Mouse (Mus musculus): ENCODE measurements around the gene Aldh1a3.

The Aldh1a3 gene

DNA sequence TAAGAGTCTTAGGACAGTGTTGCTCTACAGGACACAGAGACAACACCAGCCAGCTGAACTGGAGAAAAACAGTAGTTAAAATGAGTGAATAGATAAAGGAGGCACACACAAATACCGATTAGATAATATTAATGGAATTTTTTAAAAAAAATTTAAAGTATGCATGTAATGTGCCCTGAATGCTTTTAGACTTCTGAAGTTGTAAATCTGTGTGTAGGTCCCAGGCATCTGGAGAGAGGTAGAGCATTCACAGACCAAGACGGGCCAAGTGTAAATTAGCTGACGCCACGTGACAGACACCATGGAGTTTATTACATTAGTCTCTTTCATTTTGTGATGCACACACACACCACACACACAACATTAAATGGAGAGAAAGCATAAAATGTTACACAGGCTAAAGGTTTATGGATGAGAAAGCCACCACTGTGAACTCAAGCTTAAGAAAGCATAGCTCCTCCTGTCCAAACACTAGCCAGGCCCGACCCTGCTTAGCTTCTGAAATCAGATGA, 57.3 kb downstream of the Aldh1a3 start:
- DNase-seq (ENCODE audit: low read depth) = no peak

DNA sequence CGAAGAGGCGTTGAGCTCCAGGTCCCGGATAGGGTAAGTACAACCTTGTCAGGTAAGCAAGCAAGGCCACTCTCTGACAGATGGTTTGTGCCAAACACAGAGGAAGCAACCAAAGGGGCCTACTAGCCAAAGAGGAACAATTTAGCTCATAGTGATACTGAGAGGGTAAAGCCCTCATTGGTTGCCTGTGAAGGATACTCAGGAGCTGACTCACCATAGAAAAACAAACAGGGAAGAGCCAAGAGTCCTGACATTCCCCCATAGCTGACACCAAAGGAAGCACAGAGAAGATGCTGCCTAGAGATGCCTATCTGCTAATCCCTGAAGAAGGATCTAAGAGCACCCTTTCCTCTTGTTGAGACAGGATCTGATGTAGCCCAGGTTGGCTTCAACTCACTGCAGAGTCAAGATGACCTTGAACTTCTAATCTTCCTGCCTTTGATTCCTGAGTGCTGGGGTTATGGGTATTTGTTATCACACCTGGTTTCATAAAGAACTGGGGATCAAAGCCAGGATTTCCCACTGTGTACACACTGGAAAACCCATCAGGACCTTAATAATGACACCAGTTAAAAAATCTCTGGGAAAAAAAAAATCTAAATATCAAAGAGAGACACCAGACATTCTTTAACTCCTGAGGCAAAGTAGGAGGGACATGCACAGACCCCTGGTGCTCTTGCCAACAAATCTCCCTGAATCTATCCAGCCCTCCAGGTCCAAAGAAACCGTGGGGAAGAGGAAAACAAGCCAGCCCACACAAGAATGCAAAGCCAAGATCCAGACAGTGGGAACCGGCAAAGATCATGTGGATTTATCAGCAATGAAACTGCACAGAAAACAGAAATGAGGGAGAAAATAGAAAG, 58.0 kb downstream of the Aldh1a3 start:
- DNase-seq (ENCODE audit: low read depth) = peak; percentile 34

DNA sequence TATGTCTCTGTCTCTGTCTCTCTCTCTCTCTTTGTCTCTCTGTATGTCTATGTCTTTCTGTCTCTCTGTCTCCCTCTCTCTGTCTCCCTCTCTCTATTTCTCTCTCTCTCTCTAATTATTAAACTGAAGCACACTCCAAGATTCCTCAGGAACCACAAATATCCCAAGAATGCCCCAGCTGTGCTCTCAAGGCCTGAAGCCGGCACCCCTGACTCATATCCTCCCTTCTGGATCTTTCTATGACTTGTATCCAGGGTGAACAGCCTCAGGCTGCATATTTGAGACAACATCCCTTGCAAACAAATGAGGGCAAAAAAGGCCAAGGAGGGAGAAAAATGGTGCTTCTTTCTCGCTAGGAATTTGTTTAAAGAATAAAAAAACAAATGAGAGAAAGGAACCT, 61.4 kb downstream of the Aldh1a3 start, which contains the start of gene Gm10974:
Gene Gm10974 (plus strand): TSS at position 2 of the 400 bp plus-strand sequence.
- no peak for DNase-seq (ENCODE audit: low read depth)

DNA sequence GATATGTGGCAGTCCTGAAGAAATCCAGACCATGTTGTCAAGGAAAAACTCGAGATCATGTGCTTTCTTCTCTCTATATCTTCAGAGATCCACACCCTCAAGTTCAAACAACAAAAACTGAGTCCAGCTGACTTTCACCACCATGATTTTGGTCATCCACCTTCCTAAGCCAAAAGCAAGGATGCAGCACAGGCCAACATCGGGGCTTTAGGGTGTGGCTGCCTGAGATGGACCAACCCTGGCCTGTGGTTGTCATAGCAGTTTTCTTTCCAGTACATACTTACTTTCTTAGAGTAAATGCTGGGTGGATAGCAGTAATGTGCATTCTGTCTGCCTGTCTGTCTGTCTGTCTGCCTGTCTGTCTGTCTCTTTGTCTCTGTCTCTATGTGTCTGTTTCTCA, 61.9 kb downstream of the Aldh1a3 start:
- no peak for DNase-seq (ENCODE audit: low read depth)

DNA sequence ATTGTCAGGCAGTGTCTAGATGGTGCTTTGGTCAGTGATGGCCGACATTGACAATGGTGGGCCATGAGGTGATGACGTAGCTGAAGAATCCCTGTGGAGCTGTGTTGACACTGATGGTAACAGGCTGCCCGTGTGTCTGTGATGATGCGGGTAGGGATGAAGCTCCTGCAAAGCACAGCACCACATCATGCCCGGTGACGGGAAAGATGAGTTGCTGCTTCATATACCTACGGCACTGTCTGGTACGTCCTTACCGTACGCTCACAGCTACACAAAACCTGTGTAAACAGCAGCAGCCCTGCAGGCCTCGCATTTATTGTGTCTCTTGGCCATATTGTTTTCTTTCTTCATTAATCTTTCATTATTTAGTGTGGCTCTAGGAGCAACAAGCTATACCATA, 62.8 kb downstream of the Aldh1a3 start:
- no peak for DNase-seq (ENCODE audit: low read depth)

DNA sequence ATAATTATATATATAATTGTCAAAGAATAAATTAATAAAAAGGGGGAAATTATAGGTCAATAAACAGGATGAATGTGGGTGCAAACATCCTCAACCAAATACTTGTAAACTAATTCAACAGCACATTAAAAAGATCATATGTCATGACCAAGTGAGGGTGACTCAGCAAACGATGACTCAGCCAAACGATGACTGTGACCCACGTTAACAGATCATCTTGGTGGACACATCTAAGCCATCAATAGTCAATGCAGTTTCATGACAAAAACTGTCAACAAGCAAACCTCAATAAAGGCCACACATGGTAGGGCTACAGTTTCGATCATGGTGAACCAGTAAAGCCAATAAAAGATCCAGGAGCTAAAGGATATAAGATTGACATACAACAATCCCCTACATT, 68.3 kb downstream of the Aldh1a3 start:
- DNase-seq (ENCODE audit: low read depth) = peak; percentile 56

DNA sequence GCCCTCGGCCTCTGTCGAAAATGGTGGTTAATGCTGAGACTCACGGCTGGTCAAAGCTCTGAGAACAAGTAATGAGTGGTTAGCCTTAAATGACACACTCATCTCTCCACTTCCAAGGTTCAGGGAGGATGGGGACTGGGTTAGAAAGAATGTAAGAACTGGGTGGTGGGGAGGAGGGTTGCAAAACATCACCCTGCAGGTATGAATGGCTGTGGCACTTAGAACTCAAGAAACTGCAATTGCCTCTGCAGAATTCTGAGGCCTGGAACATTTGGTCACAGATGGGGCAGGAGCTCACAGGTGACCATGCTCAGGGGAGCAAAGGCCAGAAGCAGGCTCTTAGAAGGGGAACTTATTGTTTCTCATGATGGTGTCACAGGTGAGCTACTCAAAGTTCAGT, 68.9 kb downstream of the Aldh1a3 start:
- no peak for DNase-seq (ENCODE audit: low read depth)

DNA sequence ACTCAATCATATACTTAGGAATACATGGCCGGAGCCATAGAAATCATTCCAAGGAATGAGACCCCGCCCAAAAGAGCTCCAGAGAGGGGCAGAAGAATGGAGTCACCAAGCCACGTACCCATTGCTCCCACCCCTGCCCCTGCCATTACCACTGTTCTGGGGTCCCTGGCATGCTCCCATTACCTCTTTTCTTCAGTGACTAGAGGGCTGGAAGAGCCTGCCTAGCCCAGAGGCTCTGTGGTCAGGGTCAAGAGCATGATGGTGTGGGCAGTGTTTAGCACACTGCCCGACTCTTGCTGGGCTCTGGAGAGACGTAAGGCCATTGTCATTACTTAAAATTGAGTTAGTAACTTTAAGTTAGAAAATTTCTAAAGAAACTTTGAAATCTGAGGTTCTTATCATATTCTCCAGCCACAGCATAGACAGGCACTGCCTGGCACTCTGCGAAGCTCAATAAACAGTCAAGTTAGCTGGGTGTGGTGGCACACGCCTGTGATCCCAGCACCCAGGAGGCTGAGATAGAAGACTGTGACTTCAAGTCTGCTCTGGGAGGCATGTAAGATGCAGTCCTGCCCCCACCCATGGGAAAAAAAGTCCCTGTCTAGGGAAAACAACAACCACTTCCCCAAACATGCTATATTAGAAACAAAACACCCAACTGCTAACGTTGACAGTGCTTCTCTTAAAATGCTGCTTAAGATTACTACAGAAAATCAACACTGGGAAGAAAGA, 71.4 kb downstream of the Aldh1a3 start:
- DNase-seq (ENCODE audit: low read depth) = no peak

DNA sequence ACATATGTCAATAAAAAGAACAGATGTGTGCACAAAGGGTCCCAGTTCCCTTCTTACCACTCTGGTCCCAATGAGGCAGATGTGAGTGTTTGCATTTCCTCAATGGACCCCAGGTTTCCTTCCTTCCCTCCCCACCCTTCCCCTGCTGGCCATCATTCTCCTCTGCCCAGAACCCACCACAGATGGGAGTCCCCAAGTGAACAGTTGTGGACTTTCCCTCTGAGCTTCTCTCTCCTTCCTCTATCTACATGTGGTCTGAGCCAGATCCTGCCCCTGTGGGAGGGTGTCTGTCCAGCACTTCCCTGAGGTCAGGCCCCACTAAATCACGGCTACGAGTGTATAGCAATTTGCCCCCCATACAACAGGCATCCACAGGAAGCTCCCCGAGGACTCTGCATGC, 72.4 kb downstream of the Aldh1a3 start:
- DNase-seq (ENCODE audit: low read depth) = no peak

DNA sequence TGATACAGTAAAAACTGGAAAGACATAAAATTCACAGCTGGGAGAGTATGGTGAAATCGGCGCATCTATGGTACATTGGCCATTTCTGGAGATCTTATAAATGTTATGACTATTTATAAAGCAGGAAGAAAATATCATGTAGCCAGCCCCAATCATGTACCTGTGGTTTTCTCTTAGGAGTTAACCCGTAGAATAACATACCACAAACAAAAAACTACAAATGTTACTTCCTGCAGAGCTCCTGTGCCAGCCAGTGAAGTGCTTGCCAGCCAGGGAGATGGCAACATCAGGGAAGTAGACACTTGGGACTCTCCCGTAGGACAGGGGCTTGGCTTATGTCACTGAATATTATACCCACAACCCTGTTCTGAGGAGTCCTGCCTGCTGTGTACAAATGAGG, 76.2 kb downstream of the Aldh1a3 start:
- peak; percentile 21 for DNase-seq (ENCODE audit: low read depth)

DNA sequence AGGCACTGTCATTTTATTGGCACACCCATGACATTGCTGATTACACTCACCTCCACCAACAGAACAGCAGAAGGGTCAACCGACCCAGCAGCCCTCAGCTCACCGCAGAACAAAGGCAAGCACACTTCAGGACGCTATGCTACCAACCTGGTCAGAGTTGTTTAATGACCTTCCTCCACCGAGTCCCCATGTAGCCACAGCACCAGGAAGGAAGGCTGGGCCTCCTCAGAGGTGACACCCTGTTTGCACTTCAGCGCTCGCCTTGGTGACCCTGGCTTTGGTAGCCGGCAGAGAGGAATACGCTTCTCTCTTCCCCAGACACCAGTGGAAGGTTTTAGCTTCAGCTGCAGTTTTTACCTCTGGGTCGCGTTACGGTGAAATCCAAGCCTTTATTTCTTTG, 77.6 kb downstream of the Aldh1a3 start:
- no peak for DNase-seq (ENCODE audit: low read depth)

DNA sequence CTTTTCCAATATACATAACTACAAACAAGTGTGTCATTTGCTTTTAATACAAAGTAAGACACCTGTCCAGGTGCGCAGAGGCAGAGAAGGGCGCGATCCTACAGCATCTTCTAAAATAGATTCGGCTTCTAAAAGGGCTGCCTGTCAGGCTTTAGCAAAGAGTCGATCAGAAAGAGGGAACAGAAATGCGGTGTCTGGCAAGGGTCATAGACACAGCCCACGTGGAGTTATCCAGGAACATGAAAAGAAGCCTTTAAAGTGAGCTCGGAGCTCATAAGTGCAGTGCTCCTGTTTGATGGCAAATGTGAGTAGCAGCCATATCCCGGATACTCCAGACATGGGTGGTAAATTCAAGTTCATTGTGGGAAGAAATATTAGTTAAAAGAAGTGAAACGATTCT, 78.7 kb downstream of the Aldh1a3 start:
- no peak for DNase-seq (ENCODE audit: low read depth)

DNA sequence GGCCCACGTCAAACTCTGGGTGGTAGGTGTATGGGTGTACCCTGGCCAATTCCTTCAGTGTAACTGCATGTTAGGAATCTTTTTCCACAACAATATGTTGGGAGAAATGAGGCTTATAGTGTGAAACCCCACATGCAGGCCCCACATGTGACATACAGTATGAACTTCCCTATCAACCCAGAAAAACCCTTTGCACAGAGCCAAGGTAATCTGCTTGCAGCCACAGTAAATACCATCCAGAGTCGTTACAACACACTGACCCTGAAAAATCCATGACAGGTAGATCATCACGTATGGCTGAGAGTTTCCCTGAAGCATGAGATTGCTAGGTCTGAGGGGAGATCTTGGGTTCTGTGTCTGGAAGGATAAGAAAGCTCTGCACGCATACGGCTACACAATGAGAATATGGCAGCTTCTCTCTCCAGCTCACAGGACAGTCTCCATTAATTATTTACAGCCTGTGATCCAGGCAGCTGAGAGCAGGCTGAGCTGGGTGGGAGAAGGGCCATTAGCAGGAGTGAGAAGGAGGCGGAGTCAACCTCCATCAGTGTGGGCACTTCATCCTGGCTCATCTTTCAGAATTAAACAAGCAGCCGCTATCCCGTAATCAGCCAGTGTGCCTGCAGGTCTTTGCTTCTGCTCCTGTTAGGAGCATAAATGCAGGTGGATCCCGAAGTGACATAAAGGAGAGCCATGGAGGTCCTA, 80.2 kb downstream of the Aldh1a3 start:
- DNase-seq (ENCODE audit: low read depth) = no peak

DNA sequence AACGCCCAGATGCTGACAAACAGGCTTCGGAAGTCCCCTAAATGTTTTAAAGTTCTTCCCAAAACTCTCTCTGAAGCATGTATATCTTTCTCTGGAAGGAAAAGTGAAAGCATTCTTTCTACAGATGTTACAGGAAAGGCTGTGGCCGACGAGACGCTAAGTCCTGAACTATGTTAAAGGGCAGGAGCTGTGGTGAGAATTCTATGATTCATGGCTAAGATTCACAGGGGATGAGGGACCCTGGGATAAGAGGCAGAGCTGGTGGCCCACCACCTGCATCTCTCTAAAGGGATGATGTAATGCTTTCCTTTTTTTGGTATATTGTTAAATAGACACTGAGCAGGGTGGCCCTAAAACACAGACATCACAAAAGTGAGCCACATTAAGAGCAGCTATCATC, 84.0 kb downstream of the Aldh1a3 start:
- no peak for DNase-seq (ENCODE audit: low read depth)

DNA sequence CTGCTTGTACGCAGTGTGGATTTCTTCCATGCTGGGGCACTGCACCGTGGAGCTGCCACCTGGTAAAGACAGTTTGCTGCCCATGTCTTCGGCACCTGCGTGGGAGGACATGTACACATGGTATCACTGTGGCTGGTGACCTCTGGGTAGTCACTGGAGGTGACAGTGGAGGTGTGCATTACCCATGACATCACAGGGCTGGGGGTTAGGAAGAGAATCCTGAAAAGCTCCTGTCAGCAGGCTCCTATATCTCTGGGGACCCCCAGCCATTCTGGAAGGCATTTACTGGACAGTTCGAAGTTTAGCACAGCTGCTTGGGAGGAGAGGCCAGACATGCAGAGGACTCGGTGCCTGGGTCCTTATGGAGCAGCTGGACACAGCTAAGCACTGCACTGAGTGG, 84.5 kb downstream of the Aldh1a3 start:
- no peak for DNase-seq (ENCODE audit: low read depth)

DNA sequence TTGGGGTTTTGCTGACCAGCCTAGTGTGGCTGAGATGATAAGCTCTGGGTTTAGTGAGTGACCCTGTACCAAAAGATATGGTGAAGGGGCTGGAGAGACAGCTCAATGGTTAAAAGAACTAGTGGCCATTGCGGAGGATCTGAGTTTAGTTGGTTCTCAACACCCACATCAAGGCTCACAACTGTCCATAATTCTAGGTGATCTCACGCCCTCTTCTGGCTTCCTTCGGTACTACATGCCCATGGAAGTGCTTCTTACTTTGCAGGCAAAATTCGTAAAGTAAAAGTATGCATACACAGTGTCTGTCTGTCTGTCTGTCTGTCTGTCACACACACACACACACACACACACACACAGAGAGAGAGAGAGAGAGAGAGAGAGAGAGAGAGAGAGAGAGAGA, 85.0 kb downstream of the Aldh1a3 start:
- peak; percentile 83 for DNase-seq (ENCODE audit: low read depth)
